Mouse (Mus musculus): ENCODE data around the gene Cmah.

- TF ChIP-seq POLR2A (IDR thresholded peaks at IDR 0.05; ENCODE audit: borderline replicate concordance, low read depth, low read length) (no peak), CTCF (IDR thresholded peaks at IDR 0.05; ENCODE audit: low read depth, low read length) (no peak)
These were observed 11.2 kb downstream of the Cmah start for GRCm38 (mm10) chr13:24338343-24338861.
